Mouse (Mus musculus) heart, embryonic 14.5 days (tissue): ENCODE measurements around the gene Raet1d. TPM values are rescaled to one million over a fixed set of nuclear protein-coding genes. Genes with fewer than 3 reads are reported as not detected.
"Not testable (repeated sequence)": the region's sequence is repeated elsewhere in the genome, so short reads cannot be mapped to it uniquely, and the experiment has no call there.

Experiments used
- ATAC-seq: fragments of 200-750 bp; cut with Nextera tagmentation; 2 replicates; pipeline ENCODE4 v1.8.0; 2017; ENCODE audit warnings: low read depth, moderate TSS enrichment; ENCODE audit not compliant: insufficient number of reproducible peaks, insufficient read depth, low FRiP score
- H3K27ac ChIP-seq, 2 experiments: fragments of 200-500 bp in 1 of 2; fragments of 300-500 bp in 1 of 2; sonication (generic) in 1 of 2; replicated peaks in 1 of 2; 2 replicates each; pipeline ENCODE4 v1.5.1; 2012 to 2014; ENCODE audit warnings: low read depth in 2 of 2, low read length in 2 of 2, control low read depth in 1 of 2, mild to moderate bottlenecking in 1 of 2, mixed read lengths in 1 of 2; ENCODE audit not compliant: control insufficient read depth in 1 of 2, insufficient read depth in 1 of 2
- H3K27me3 ChIP-seq: fragments of 300-500 bp; sonication (generic); 2 replicates; pipeline ENCODE4 v1.6.1; 2014; ENCODE audit warnings: mild to moderate bottlenecking, low read length, control low read depth; ENCODE audit not compliant: control insufficient read depth, insufficient read depth
- H3K36me3 ChIP-seq: fragments of 300-500 bp; sonication (generic); 2 replicates; pipeline ENCODE4 v1.6.1; 2014; ENCODE audit warnings: mild to moderate bottlenecking, control low read depth, low read length, mixed read lengths; ENCODE audit not compliant: control insufficient read depth, insufficient read depth
- H3K4me1 ChIP-seq, 2 experiments: fragments of 200-500 bp in 1 of 2; fragments of 300-500 bp in 1 of 2; sonication (generic) in 1 of 2; 2 replicates each; pipeline ENCODE4 v1.6.1; 2012 to 2014; ENCODE audit warnings: low read length in 2 of 2, control low read depth in 1 of 2, mixed read lengths in 1 of 2; ENCODE audit not compliant: control insufficient read depth in 2 of 2, insufficient read depth in 2 of 2
- H3K4me2 ChIP-seq: fragments of 300-500 bp; sonication (generic); 2 replicates; pipeline ENCODE4 v1.6.1; 2014; ENCODE audit warnings: mild to moderate bottlenecking, low read length
- H3K4me3 ChIP-seq, 2 experiments: fragments of 200-500 bp in 1 of 2; fragments of 300-500 bp in 1 of 2; sonication (generic) in 1 of 2; 2 replicates each; pipeline ENCODE4 v1.5.1; 2012 to 2014; ENCODE audit warnings: low read length in 2 of 2, mild to moderate bottlenecking in 2 of 2, control low read depth in 1 of 2, low read depth in 1 of 2, moderate library complexity in 1 of 2; ENCODE audit not compliant: control insufficient read depth in 1 of 2, insufficient read depth in 1 of 2
- H3K9ac ChIP-seq: fragments of 300-500 bp; sonication (generic); 2 replicates; pipeline ENCODE4 v1.6.1; 2014; ENCODE audit warnings: mild to moderate bottlenecking, low read length
- H3K9me3 ChIP-seq: fragments of 300-500 bp; sonication (generic); 2 replicates; pipeline ENCODE4 v1.6.1; 2016; ENCODE audit warnings: low read length, control low read depth; ENCODE audit not compliant: control insufficient read depth
- WGBS: fragments of 180-500 bp; shearing (Covaris S2); extraction: QIAGEN DNeasy Blood & Tissue Kit; methylation state at CpG from one replicate; pipeline ENCODE4 v1.1.7; 2014; 5-methylcytosine and 5-hydroxymethylcytosine counted together
- polyA plus RNA-seq: library from polyadenylated mRNA; unstranded; fragments of >200 nt; fragmentation: Nextera tagmentation; extraction: Ambion mirVana; gene quantifications from 2 replicates; pipeline ENCODE4 v1.2.1, GENCODE M21; 2014

Raet1d gene
- 5.0 and 5.6 TPM in 2 replicates for polyA plus RNA-seq

- H3K27ac ChIP-seq, H3K9ac ChIP-seq, H3K36me3 ChIP-seq, H3K9me3 ChIP-seq, H3K4me1 ChIP-seq, H3K27me3 ChIP-seq, ATAC-seq: not testable (repeated sequence)
- peak within 1 kb of the TSS in 1 of 2 experiments; percentile 18; a peak in 1 of 4 replicates for H3K4me3 ChIP-seq
- WGBS, result 61% methylated on average over 3 of the region's 3 CpGs
- H3K4me2 ChIP-seq, result peak within 1 kb of the TSS; percentile 39; the same call in 1 of the 2 replicates
These were observed at the start of gene Raet1d for GRCm38 (mm10) chr10:22360252-22360651. Gene Raet1d (plus strand): TSS chr10:22360552.

- no peak for ATAC-seq
- Histone ChIP-seq H3K27ac (no peak overlapping the region), H3K9me3 (no peaks in the 10 kb centered on the region), H3K4me3 (no peak overlapping the region), H3K9ac (no peak overlapping the region), H3K36me3 (no peaks in the 10 kb centered on the region), H3K4me1 (no peaks in the 10 kb centered on the region), H3K27me3 (no peaks in the 10 kb centered on the region), H3K4me2 (no peak overlapping the region)
- 79% methylated on average over 2 of the region's 2 CpGs for WGBS
These were observed 37.5 kb upstream of the Raet1d start for GRCm38 (mm10) chr10:22322858-22323257.

GRCm38 (mm10) chr10:22345721-22346120 lies 14.6 kb upstream of the Raet1d start:
- not testable (repeated sequence) for H3K4me1 ChIP-seq
- 57% methylated on average over 4 of the region's 4 CpGs for WGBS

GRCm38 (mm10) chr10:22353548-22354195 lies 6.7 kb upstream of the Raet1d start:
- not testable (repeated sequence) for ATAC-seq

More at GRCm38 (mm10) chr10:22345721-22346120, 14.6 kb upstream of the Raet1d start:
- not testable (repeated sequence) for H3K36me3 ChIP-seq, H3K9me3 ChIP-seq, H3K27me3 ChIP-seq, H3K9ac ChIP-seq, H3K4me2 ChIP-seq, H3K4me3 ChIP-seq, ATAC-seq, H3K27ac ChIP-seq

GRCm38 (mm10) chr10:22354196-22354574 lies 6.2 kb upstream of the Raet1d start:
- not testable (repeated sequence) for H3K9me3 ChIP-seq, H3K36me3 ChIP-seq, H3K9ac ChIP-seq, ATAC-seq, H3K4me2 ChIP-seq, H3K27me3 ChIP-seq, H3K27ac ChIP-seq, H3K4me3 ChIP-seq, H3K4me1 ChIP-seq
- WGBS, result 80% methylated on average over 2 of the region's 2 CpGs

More at GRCm38 (mm10) chr10:22353548-22354195, 6.7 kb upstream of the Raet1d start:
- H3K36me3 ChIP-seq, H3K9me3 ChIP-seq, H3K27me3 ChIP-seq, H3K27ac ChIP-seq, H3K4me2 ChIP-seq, H3K4me1 ChIP-seq, H3K4me3 ChIP-seq, H3K9ac ChIP-seq: not testable (repeated sequence)
- WGBS, result 76% methylated on average over 6 of the region's 6 CpGs

GRCm38 (mm10) chr10:22357373-22357772 lies 3.0 kb upstream of the Raet1d start:
- WGBS, result 57% methylated on average over 1 of the region's 1 CpGs
- not testable (repeated sequence) for H3K4me2 ChIP-seq, H3K4me1 ChIP-seq, H3K9me3 ChIP-seq, H3K27me3 ChIP-seq, ATAC-seq, H3K9ac ChIP-seq, H3K36me3 ChIP-seq, H3K4me3 ChIP-seq, H3K27ac ChIP-seq

- not testable (repeated sequence) for H3K4me2 ChIP-seq, H3K4me1 ChIP-seq, H3K36me3 ChIP-seq, H3K4me3 ChIP-seq, H3K9me3 ChIP-seq, H3K9ac ChIP-seq, H3K27ac ChIP-seq, ATAC-seq, H3K27me3 ChIP-seq
- WGBS, result 45% methylated on average over 2 of the region's 2 CpGs
These were observed 605 bp downstream of the Raet1d start for GRCm38 (mm10) chr10:22360957-22361356.
